Mouse (Mus musculus) ovary, adult 18-20 months (tissue): ENCODE measurements around the gene Tubb1.

Experiments used
- DNase-seq: peaks from one replicate; pipeline ENCODE4 v3.0.0; 2022; ENCODE audit warnings: low spot score, mixed read lengths

Gene Tubb1

GRCm38 (mm10) chr2:174443046-174443445 is 7.4 kb upstream of the Tubb1 start:
- no peak for DNase-seq

- no peak for DNase-seq
Measured at GRCm38 (mm10) chr2:174444359-174444758, 6.1 kb upstream of the Tubb1 start.

GRCm38 (mm10) chr2:174445018-174445417 is 5.5 kb upstream of the Tubb1 start:
- no peak for DNase-seq

- DNase-seq: no peak
Measured at GRCm38 (mm10) chr2:174446492-174446891, 4.0 kb upstream of the Tubb1 start.

GRCm38 (mm10) chr2:174446905-174447304 is 3.6 kb upstream of the Tubb1 start:
- DNase-seq: no peak

- no peak for DNase-seq
Measured at GRCm38 (mm10) chr2:174448405-174448804, 2.1 kb upstream of the Tubb1 start.

GRCm38 (mm10) chr2:174453681-174454080 is 3.2 kb downstream of the Tubb1 start:
- no peak for DNase-seq

GRCm38 (mm10) chr2:174459365-174459764 is 8.9 kb downstream of the Tubb1 start:
- no peak for DNase-seq

- DNase-seq: no peak
Measured at GRCm38 (mm10) chr2:174463370-174463769, 12.9 kb downstream of the Tubb1 start.

GRCm38 (mm10) chr2:174463789-174464523 is 13.5 kb downstream of the Tubb1 start, which contains the start of gene Atp5e:
TSS of gene Atp5e (minus strand) at chr2:174464105.
- peak; percentile 93 for DNase-seq

- peak; percentile 25 for DNase-seq
Measured at GRCm38 (mm10) chr2:174470333-174470732, 19.8 kb downstream of the Tubb1 start.

- DNase-seq: no peak
Measured at GRCm38 (mm10) chr2:174470786-174471405, 20.4 kb downstream of the Tubb1 start.

GRCm38 (mm10) chr2:174472407-174472806 is 21.9 kb downstream of the Tubb1 start:
- DNase-seq: no peak

GRCm38 (mm10) chr2:174472818-174473549 is 22.5 kb downstream of the Tubb1 start, which contains the start of gene Prelid3b:
TSS of gene Prelid3b (minus strand) at chr2:174473081.
- DNase-seq: peak; percentile 99

- no peak for DNase-seq
Measured at GRCm38 (mm10) chr2:174473550-174473927, 23.0 kb downstream of the Tubb1 start.

GRCm38 (mm10) chr2:174477543-174478319 is 27.2 kb downstream of the Tubb1 start:
- no peak for DNase-seq

GRCm38 (mm10) chr2:174478746-174479145 is 28.3 kb downstream of the Tubb1 start:
- no peak for DNase-seq

GRCm38 (mm10) chr2:174487005-174487404 is 36.5 kb downstream of the Tubb1 start:
- DNase-seq: no peak

- DNase-seq: no peak
Measured at GRCm38 (mm10) chr2:174492858-174493257, 42.4 kb downstream of the Tubb1 start.

GRCm38 (mm10) chr2:174500814-174501503 is 50.5 kb downstream of the Tubb1 start:
- no peak for DNase-seq

GRCm38 (mm10) chr2:174501517-174501916 is 51.0 kb downstream of the Tubb1 start:
- no peak for DNase-seq
